8 mouse cellular contexts compared by ENCODE assay signal in the genomic region with DNA sequence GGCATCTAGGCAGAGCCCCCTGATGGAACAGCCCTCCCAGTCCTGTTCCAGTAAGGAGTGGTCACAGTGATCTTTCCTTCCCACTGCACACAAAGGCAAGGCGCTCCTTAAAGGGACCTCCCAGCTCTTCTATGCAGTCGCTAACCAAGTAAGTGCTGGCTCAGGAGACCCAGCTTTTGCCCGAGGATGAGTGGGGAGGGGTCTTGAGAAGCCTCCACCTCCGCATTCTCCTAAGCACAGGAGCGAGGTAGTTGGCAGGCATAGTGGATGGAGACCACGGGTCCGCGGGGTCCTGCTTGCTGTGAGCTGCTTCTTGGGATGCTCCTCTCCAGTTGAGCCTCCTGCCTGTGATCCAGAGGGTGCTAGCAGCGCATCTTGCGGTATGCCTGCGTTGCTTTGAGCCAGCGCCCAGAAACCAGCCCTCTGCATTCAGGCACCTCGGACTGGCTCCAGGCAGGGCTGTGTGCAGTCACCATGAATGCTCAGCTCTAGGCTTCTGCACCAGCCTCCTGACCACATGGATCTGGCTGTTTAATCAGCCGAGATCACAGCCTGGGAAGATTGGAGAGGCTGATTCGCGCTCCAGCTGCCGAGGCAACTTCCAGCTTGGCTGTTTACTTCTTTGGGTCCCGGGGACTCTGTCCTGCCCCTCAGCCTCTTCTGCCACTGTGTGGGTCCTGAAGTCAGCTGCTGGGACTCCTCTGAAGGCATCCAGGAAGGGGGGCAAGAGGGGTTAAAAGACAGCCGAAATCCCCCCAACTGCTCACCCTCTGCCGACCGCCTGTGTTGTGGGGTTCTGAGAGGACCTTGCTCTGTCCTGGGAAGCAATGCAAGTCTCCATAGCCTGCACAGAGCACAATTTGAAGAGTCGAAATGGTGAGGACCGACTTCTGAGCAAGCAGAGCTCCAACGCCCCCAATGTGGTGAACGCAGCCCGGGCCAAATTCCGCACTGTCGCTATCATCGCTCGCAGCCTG. TPM values are rescaled to one million over a fixed set of nuclear protein-coding genes. Genes with fewer than 3 reads are reported as not detected.
DNase-seq lines count a peak whose midpoint lies in the region; ATAC-seq and TF ChIP-seq lines count a peak whose summit lies in the region.

Kcnab1 (plus strand) TSS at position 440 of the 977 bp plus-strand sequence.

- peaks cover 13% of the 10 kb centered on the region for H3K27me3 ChIP-seq in heart, embryonic 16.5 days (ENCODE audit: control insufficient read depth, insufficient read depth, low read length)
- H3K27me3 ChIP-seq in midbrain, embryonic 12.5 days: peaks cover 30% of the 10 kb centered on the region
- peaks cover 10% of the 10 kb centered on the region; the same call in 1 of the 2 replicates for H3K27me3 ChIP-seq in stomach, embryonic 16.5 days (ENCODE audit: control insufficient read depth, insufficient read depth, low read length)

- no peak within 1 kb of the TSS for H3K27ac ChIP-seq in embryonic fibroblast, embryonic 13.5 days (ENCODE audit: insufficient read depth, low read length)
- no peak within 1 kb of the TSS for H3K27ac ChIP-seq in heart, embryonic 16.5 days (ENCODE audit: low read length)
- H3K27ac ChIP-seq in midbrain, embryonic 12.5 days (replicated peaks): no peak within 1 kb of the TSS
- H3K27ac ChIP-seq in stomach, embryonic 16.5 days (ENCODE audit: low read length): no peak within 1 kb of the TSS

- DNase-seq in ovary, adult 18-20 months (ENCODE audit: low spot score): peak; percentile 6
- DNase-seq in ovary, postnatal 14 days (ENCODE audit: low spot score): no peak
- DNase-seq in layer of hippocampus, postnatal 14 days (ENCODE audit: low spot score in 2 of 2): peak; percentile 52 to 62

- no peak for TF ChIP-seq CTCF in embryonic fibroblast, embryonic 13.5 days (IDR thresholded peaks at IDR 0.05; ENCODE audit: borderline replicate concordance, insufficient read depth, low read length)

- no peaks in the 10 kb centered on the region for H3K36me3 ChIP-seq in heart, embryonic 16.5 days (ENCODE audit: control insufficient read depth, insufficient read depth)
- H3K36me3 ChIP-seq in midbrain, embryonic 12.5 days: no peaks in the 10 kb centered on the region
- H3K36me3 ChIP-seq in stomach, embryonic 16.5 days (ENCODE audit: control insufficient read depth, insufficient read depth, low read length): no peaks in the 10 kb centered on the region

- peak within 1 kb of the TSS; percentile 47 for H3K4me3 ChIP-seq in embryonic fibroblast, embryonic 13.5 days (ENCODE audit: insufficient read depth, low read length)
- peak within 1 kb of the TSS; percentile 50 for H3K4me3 ChIP-seq in heart, embryonic 16.5 days (ENCODE audit: low read length)
- peak within 1 kb of the TSS; percentile 50 for H3K4me3 ChIP-seq in midbrain, embryonic 12.5 days
- peak within 1 kb of the TSS; percentile 44 for H3K4me3 ChIP-seq in stomach, embryonic 16.5 days (replicated peaks; ENCODE audit: low read length)

- peak within 1 kb of the TSS; percentile 26 for H3K9ac ChIP-seq in heart, embryonic 16.5 days (ENCODE audit: low read length)
- H3K9ac ChIP-seq in midbrain, embryonic 12.5 days (replicated peaks): peak within 1 kb of the TSS; percentile 55
- peak within 1 kb of the TSS; percentile 62 for H3K9ac ChIP-seq in stomach, embryonic 16.5 days (ENCODE audit: low read length)

- WGBS in heart, embryonic 16.5 days: under 1% methylated on average over 30 of the region's 30 CpGs
- under 1% methylated on average over 30 of the region's 30 CpGs for WGBS in midbrain, embryonic 12.5 days
- 2% methylated on average over 30 of the region's 30 CpGs for WGBS in stomach, embryonic 16.5 days

- no peaks in the 10 kb centered on the region for H3K9me3 ChIP-seq in heart, embryonic 16.5 days (replicated peaks; ENCODE audit: control insufficient read depth, low read length)
- H3K9me3 ChIP-seq in midbrain, embryonic 12.5 days: no peaks in the 10 kb centered on the region
- H3K9me3 ChIP-seq in stomach, embryonic 16.5 days (replicated peaks; ENCODE audit: control insufficient read depth, low read length): no peaks in the 10 kb centered on the region

- TF ChIP-seq POLR2A in embryonic fibroblast, embryonic 13.5 days (IDR thresholded peaks at IDR 0.05; ENCODE audit: low read depth, low read length): peak; percentile 30; the same call in 1 of the 2 replicates

- peak; percentile 37; the same call in 1 of the 2 replicates for ATAC-seq in heart, embryonic 16.5 days (replicated peaks; ENCODE audit: extremely low read depth, insufficient read depth, low FRiP score)
- ATAC-seq in midbrain, embryonic 12.5 days (ENCODE audit: low FRiP score, low read depth): peak; percentile 85
- ATAC-seq in stomach, embryonic 16.5 days (ENCODE audit: insufficient read depth, low FRiP score): peak; percentile 66
- ATAC-seq in CD4-positive, CD25-positive, alpha-beta regulatory T cell, adult 4 months: no peak

- peak within 1 kb of the TSS; percentile 65 for H3K4me2 ChIP-seq in heart, embryonic 16.5 days (ENCODE audit: low read depth, low read length)
- peak within 1 kb of the TSS; percentile 86 for H3K4me2 ChIP-seq in midbrain, embryonic 12.5 days (replicated peaks)
- peak within 1 kb of the TSS; percentile 69 for H3K4me2 ChIP-seq in stomach, embryonic 16.5 days (ENCODE audit: low read depth, low read length)

- H3K4me1 ChIP-seq in embryonic fibroblast, embryonic 13.5 days (ENCODE audit: control insufficient read depth, insufficient read depth, low read length): peaks cover 9% of the 10 kb centered on the region; the same call in 1 of the 2 replicates
- peaks cover 11% of the 10 kb centered on the region for H3K4me1 ChIP-seq in heart, embryonic 16.5 days (ENCODE audit: control insufficient read depth, insufficient read depth, low read length)
- peaks cover 5% of the 10 kb centered on the region; the same call in 1 of the 2 replicates for H3K4me1 ChIP-seq in midbrain, embryonic 12.5 days
- 0 out of 2 replicates have a peak, but pooled peaks cover 8% of the 10 kb centered on the region for H3K4me1 ChIP-seq in stomach, embryonic 16.5 days (ENCODE audit: control insufficient read depth, insufficient read depth, low read length)

RNA-seq across cellular contexts. Expression of gene Kcnab1, which starts in this region (rescaled TPM):
- 10.8 and 15.4 TPM in 2 replicates for polyA plus RNA-seq in embryonic fibroblast, embryonic 13.5 days (2011; ENCODE audit: insufficient read length, low read depth, missing spikeins)
- 1.6 and 1.7 TPM in 2 replicates for polyA plus RNA-seq in heart, embryonic 16.5 days (2015; fragmentation: Nextera tagmentation; extraction: Ambion mirVana)
- 100 to 1,000 TPM in 1 of 2 experiments, 10 to 100 TPM in 1; 88.7 to 103 TPM for total RNA-seq in layer of hippocampus, postnatal 14 days (2021)
- 7.6 and 9.6 TPM in 2 replicates for polyA plus RNA-seq in midbrain, embryonic 12.5 days (2016; fragmentation: Nextera tagmentation; extraction: Ambion mirVana)
- polyA plus RNA-seq in stomach, embryonic 16.5 days (2015; fragmentation: Nextera tagmentation; extraction: Ambion mirVana): 3.8 and 4.2 TPM in 2 replicates
- polyA plus RNA-seq in CD4-positive, CD25-positive, alpha-beta regulatory T cell, adult 4 months (2017; shearing (Covaris generic)): 1 to 10 TPM; 1.3 to 1.4 TPM
